Mouse (Mus musculus): Measurements from ENCODE around the gene Arl4c.

- no peak for TF ChIP-seq CTCF (IDR thresholded peaks at IDR 0.05; ENCODE audit: low read depth, low read length)
- no peak for TF ChIP-seq POLR2A (IDR thresholded peaks at IDR 0.05; ENCODE audit: extremely low read depth, insufficient read depth, low read length)
These were observed 36.9 kb upstream of the Arl4c start for GRCm38 (mm10) chr1:88738931-88739330.
